Mouse (Mus musculus) midbrain, embryonic 15.5 days (tissue): Measurements from ENCODE around the gene 4930523C07Rik. TPM values are rescaled to one million over a fixed set of nuclear protein-coding genes. Genes with fewer than 3 reads are reported as not detected.

Experiments
- ATAC-seq: fragments of 200-750 bp; cut with Nextera tagmentation; replicated peaks from 2 replicates; pipeline ENCODE4 v1.8.0; 2017; ENCODE audit warnings: moderate TSS enrichment
- H3K27ac ChIP-seq: fragments of 300-500 bp; sonication (generic); 2 replicates; pipeline ENCODE4 v1.5.1; 2015; ENCODE audit warnings: mild to moderate bottlenecking, inconsistent platforms
- H3K27me3 ChIP-seq: fragments of 300-500 bp; sonication (generic); replicated peaks from 2 replicates; pipeline ENCODE4 v1.6.1; 2015; ENCODE audit warnings: inconsistent platforms
- H3K36me3 ChIP-seq: fragments of 300-500 bp; sonication (generic); replicated peaks from 2 replicates; pipeline ENCODE4 v1.6.1; 2015; ENCODE audit warnings: inconsistent platforms
- H3K4me1 ChIP-seq: fragments of 300-500 bp; sonication (generic); 2 replicates; pipeline ENCODE4 v1.6.1; 2015; ENCODE audit warnings: inconsistent platforms
- H3K4me2 ChIP-seq: fragments of 300-500 bp; sonication (generic); 2 replicates; pipeline ENCODE4 v1.6.1; 2015; ENCODE audit warnings: inconsistent platforms, mild to moderate bottlenecking, moderate library complexity
- H3K4me3 ChIP-seq: fragments of 300-500 bp; sonication (generic); 2 replicates; pipeline ENCODE4 v1.5.1; 2015; ENCODE audit warnings: mild to moderate bottlenecking, inconsistent platforms
- H3K9ac ChIP-seq: fragments of 300-500 bp; sonication (generic); 2 replicates; pipeline ENCODE4 v1.6.1; 2015; ENCODE audit warnings: mild to moderate bottlenecking, inconsistent platforms
- H3K9me3 ChIP-seq: fragments of 300-500 bp; sonication (generic); 2 replicates; pipeline ENCODE4 v1.6.1; 2016; ENCODE audit warnings: inconsistent platforms
- WGBS: fragments of 180-500 bp; shearing (Covaris S2); methylation state at CpG from one replicate; pipeline ENCODE4 v1.1.7; 2015; ENCODE audit warnings: mixed read lengths; 5-methylcytosine and 5-hydroxymethylcytosine counted together
- polyA plus RNA-seq: library from polyadenylated mRNA; unstranded; fragments of >200 nt; fragmentation: Nextera tagmentation; extraction: Ambion mirVana; gene quantifications from 2 replicates; pipeline ENCODE4 v1.2.1, GENCODE M21; 2015

The 4930523C07Rik gene
- polyA plus RNA-seq, 1 experiment from 2014 or later: 1.7 TPM

DNA sequence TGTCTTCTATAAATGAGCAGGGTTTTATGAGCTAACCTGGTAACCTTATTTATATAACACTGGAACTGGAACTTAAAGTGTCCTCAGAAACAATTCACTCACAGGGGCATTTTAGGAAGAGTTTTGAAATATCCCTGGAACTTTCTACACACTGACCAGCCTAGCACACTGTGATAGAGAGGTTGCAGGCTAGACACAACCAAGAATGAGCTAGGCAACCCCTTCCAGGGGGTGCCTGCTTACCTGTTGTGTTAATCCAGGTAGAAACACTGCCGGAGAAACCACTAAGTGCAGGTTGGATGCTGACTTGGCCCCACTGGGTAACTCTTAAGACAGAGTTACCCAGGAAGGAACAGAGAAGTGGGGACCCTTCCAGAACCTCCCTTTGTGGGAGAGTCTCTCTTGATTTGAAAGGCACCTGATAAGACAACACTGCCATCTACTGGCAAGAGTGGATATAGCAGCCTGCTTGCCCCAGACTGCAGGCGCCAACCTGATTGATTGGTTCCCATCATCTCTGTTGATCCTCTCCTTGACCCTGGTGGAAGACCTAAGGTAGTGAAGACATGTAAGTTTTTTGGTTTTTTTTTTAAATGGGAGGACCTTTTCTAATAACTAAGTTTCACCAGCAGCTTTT is 36.7 kb downstream of the 4930523C07Rik start:
- H3K9ac ChIP-seq: no peak overlapping the region
- WGBS: 29% methylated on average over 2 of the region's 2 CpGs
- H3K4me2 ChIP-seq: no peak overlapping the region
- no peak overlapping the region for H3K4me3 ChIP-seq
- ATAC-seq: peak; percentile 69
- H3K36me3 ChIP-seq: no peaks in the 10 kb centered on the region
- no peaks in the 10 kb centered on the region for H3K4me1 ChIP-seq
- no peak overlapping the region for H3K27ac ChIP-seq
- H3K9me3 ChIP-seq: no peaks in the 10 kb centered on the region
- H3K27me3 ChIP-seq: no peaks in the 10 kb centered on the region

DNA sequence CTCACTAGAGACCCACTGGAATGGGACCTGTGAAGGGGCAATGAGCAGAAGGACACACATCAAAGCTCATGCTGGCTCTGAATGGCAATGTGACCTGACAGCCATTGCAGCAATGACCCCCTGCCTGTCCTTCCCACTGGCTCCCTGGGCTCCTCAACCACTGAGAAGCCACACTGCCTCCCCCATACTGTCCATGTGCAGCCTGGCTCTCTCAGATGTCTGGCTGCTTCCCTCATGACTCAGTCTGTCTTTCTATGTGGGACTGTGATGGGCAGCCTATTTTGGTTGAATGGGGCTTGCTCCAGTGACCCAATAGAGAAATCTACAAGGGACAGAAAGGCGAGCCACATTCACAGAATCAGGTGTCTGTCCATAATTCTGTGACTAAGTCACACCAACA is 38.5 kb downstream of the 4930523C07Rik start:
- Histone ChIP-seq H3K27me3 (no peaks in the 10 kb centered on the region), H3K4me1 (no peaks in the 10 kb centered on the region), H3K9ac (no peak overlapping the region), H3K4me2 (no peak overlapping the region), H3K4me3 (no peak overlapping the region), H3K9me3 (no peaks in the 10 kb centered on the region), H3K36me3 (no peaks in the 10 kb centered on the region), H3K27ac (no peak overlapping the region)
- 85% methylated on average over 1 of the region's 1 CpGs for WGBS
- no peak for ATAC-seq

DNA sequence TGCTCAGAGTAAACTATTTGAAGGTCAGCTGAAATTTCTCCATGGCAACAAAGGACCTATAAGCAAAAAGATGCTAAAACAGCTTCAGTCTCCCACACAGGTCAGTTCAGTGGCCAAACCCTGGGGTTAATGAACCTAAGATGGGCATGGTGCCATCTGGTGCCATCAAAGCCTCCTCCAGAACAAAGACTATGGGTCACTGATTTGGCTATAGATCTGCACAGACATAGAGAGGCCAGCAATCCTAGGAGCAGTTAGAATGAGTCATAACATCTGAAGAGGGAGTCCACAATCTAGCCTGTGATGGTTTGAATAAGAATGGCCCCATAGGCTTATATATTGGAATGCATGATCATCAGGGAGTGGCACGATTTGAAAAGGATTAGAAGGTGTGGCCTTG is 40.1 kb downstream of the 4930523C07Rik start:
- H3K4me2 ChIP-seq: no peak overlapping the region
- H3K36me3 ChIP-seq: no peaks in the 10 kb centered on the region
- no peaks in the 10 kb centered on the region for H3K4me1 ChIP-seq
- 83% methylated on average over 1 of the region's 1 CpGs for WGBS
- H3K4me3 ChIP-seq: no peak overlapping the region
- no peaks in the 10 kb centered on the region for H3K27me3 ChIP-seq
- H3K9me3 ChIP-seq: no peaks in the 10 kb centered on the region
- H3K9ac ChIP-seq: no peak overlapping the region
- ATAC-seq: no peak
- no peak overlapping the region for H3K27ac ChIP-seq

DNA sequence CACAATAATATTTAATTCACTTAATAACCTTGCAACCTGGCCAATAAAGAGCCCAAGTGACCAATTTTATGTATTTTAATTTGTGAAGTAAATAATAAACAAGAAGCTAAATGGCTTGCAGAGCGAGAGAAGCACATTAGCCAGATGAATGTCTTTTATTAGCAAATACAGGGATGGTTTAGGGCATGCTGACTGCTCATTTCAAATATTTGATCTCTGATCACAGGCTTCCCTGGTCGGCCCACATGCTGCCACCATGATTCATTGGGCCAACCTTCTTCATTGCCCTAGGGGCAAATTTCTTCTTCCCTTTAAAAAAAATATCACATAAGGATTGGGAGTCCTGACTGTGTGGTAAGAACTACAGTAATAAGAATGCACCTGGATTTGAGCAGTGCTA is 42.5 kb downstream of the 4930523C07Rik start:
- H3K36me3 ChIP-seq: no peaks in the 10 kb centered on the region
- no peaks in the 10 kb centered on the region for H3K4me1 ChIP-seq
- no peak for ATAC-seq
- WGBS: 82% methylated on average over 2 of the region's 2 CpGs
- no peak overlapping the region for H3K27ac ChIP-seq
- H3K9ac ChIP-seq: no peak overlapping the region
- no peak overlapping the region for H3K4me3 ChIP-seq
- no peak overlapping the region for H3K4me2 ChIP-seq
- H3K27me3 ChIP-seq: no peaks in the 10 kb centered on the region
- no peaks in the 10 kb centered on the region for H3K9me3 ChIP-seq

DNA sequence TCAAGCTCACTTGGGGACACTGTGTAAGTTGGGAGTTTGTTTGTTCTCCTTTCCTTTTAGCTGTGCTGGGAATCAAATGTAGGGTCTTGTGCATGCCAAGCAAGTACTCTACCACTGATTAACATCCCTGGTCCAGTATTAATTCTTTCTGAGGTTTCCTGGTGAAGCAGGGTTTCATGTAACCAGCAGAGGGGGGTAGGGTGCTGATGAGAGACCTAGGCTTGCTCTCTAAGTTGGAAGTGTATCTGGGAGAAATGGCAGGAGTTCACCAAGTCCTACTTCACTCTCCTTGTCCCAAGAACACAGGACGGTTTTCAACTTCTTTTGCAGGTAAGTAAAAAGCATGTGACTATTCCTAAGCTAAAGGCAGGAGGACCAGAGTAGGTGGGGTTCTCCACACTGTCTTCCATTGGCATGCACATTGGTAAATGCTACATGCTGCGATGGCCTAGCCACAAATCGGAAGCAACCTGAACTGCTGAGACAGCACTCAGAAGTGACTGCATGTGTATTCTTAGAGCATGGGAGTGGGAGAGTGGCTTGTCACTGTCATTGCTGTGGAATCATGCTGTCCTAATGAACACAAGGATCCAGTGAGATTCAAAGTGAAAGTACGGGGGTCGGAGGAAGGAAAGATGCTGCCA is 55.6 kb downstream of the 4930523C07Rik start:
- Histone ChIP-seq H3K9ac (no peak overlapping the region), H3K4me1 (no peaks in the 10 kb centered on the region), H3K27ac (no peak overlapping the region), H3K36me3 (no peaks in the 10 kb centered on the region), H3K9me3 (no peaks in the 10 kb centered on the region), H3K27me3 (no peaks in the 10 kb centered on the region), H3K4me3 (no peak overlapping the region), H3K4me2 (no peak overlapping the region)
- no peak for ATAC-seq
- WGBS: 82% methylated on average over 5 of the region's 5 CpGs

DNA sequence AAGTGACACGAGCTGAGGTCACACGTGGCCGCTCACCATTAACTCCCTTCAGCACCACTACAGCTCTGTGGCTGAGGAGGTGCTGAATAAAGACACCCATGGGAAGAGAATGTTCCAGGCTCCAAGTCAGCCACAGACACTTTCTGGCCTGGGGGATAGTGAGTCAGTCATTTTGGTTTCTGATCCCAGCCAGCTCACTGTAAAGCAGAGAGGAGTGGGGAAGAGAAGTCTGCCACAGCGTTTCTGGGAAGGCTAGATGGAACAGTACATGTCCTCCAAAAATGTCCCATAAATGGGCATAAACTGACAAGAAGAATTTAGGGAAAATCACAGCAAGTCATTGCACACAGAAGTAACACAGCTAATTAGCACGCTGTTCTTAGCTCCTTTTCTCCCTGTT is 56.8 kb downstream of the 4930523C07Rik start:
- no peaks in the 10 kb centered on the region for H3K9me3 ChIP-seq
- no peak overlapping the region for H3K4me2 ChIP-seq
- no peak overlapping the region for H3K9ac ChIP-seq
- 86% methylated on average over 5 of the region's 5 CpGs for WGBS
- H3K4me3 ChIP-seq: no peak overlapping the region
- H3K27me3 ChIP-seq: no peaks in the 10 kb centered on the region
- ATAC-seq: no peak
- H3K36me3 ChIP-seq: no peaks in the 10 kb centered on the region
- H3K27ac ChIP-seq: no peak overlapping the region
- H3K4me1 ChIP-seq: no peaks in the 10 kb centered on the region

DNA sequence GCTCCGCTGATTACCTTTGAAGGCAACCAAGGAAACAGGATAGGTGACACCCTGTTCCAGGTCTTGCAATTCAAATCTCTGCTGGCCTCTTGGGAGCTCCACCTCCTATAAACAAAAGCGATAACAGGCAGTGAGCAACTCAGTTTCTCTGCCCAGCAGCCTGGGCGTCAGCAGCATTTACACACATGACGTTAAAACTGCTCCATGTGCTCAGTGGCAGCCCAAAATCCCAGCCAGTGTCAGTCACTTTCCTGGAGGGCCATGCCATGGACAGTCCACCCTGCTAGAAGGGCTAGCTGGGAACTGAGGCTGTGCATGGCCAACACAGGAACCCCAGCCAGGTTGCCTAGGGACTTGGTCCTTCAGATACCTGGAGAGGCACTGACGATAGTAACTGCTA is 61.2 kb downstream of the 4930523C07Rik start:
- Histone ChIP-seq H3K36me3 (no peaks in the 10 kb centered on the region), H3K4me2 (no peak overlapping the region), H3K27me3 (no peaks in the 10 kb centered on the region), H3K9me3 (no peaks in the 10 kb centered on the region), H3K4me1 (no peaks in the 10 kb centered on the region), H3K4me3 (no peak overlapping the region), H3K27ac (no peak overlapping the region), H3K9ac (no peak overlapping the region)
- no peak for ATAC-seq
- WGBS: 85% methylated on average over 5 of the region's 5 CpGs

DNA sequence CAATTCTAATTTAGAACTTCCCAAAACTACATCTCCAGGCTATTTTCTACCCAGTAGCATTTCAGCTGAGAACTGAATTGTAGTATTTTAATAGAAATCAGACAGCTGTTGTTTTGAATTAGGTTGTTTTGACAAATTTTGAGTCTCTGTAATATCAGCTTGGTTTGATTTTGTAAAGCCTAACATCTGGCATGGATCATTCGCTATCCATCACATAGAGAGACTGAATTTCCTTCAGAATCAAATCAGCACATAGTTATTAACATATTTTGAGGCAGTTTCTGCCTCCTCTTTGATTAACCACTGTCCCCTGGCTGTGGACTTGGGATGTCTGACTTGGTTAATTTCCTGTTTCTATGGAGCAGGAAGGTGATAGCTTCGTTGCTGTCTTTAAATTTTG is 64.4 kb downstream of the 4930523C07Rik start:
- H3K4me1 ChIP-seq: no peaks in the 10 kb centered on the region
- 86% methylated on average over 2 of the region's 2 CpGs for WGBS
- no peak overlapping the region for H3K27ac ChIP-seq
- no peak for ATAC-seq
- no peak overlapping the region for H3K4me3 ChIP-seq
- no peaks in the 10 kb centered on the region for H3K27me3 ChIP-seq
- no peak overlapping the region for H3K4me2 ChIP-seq
- no peaks in the 10 kb centered on the region for H3K36me3 ChIP-seq
- H3K9ac ChIP-seq: no peak overlapping the region
- H3K9me3 ChIP-seq: no peaks in the 10 kb centered on the region

DNA sequence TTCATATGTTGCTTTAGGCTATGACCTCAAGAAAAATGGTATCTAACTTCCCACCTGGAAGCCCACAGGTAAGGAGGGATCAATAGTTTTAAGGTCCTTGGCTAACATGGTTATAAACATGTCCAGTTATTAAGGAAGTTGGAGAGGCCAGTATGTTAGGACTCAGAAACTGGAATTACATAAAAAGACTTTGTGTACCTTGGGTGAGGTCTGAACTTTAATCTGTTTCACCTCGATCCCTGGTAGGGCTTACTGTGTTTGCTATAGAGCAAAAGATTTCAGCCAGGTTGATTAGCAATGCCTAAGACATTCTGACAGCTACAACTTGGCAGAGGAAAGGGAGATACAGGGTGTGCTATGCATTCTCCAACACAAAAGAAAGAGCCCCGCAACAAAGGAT is 79.8 kb downstream of the 4930523C07Rik start:
- H3K36me3 ChIP-seq: no peaks in the 10 kb centered on the region
- H3K4me1 ChIP-seq: no peaks in the 10 kb centered on the region
- no peak overlapping the region for H3K4me3 ChIP-seq
- 78% methylated on average over 2 of the region's 2 CpGs for WGBS
- no peak overlapping the region for H3K9ac ChIP-seq
- no peak overlapping the region for H3K4me2 ChIP-seq
- H3K27me3 ChIP-seq: no peaks in the 10 kb centered on the region
- no peaks in the 10 kb centered on the region for H3K9me3 ChIP-seq
- no peak for ATAC-seq
- no peak overlapping the region for H3K27ac ChIP-seq

Other genes with a start within 250 kb of the 4930523C07Rik start
- not detected in 2 replicates for gene Tnn, start 109.2 kb downstream of the 4930523C07Rik start, polyA plus RNA-seq
- gene Mrps14, start 150.8 kb downstream of the 4930523C07Rik start, polyA plus RNA-seq: 113 and 126 TPM in 2 replicates
- 242 and 256 TPM in 2 replicates for gene Cacybp, start 168.5 kb downstream of the 4930523C07Rik start, polyA plus RNA-seq